Mouse (Mus musculus) forebrain, embryonic 13.5 days (tissue): ENCODE results near the gene Olig2. TPM values are rescaled to one million over a fixed set of nuclear protein-coding genes. Genes with fewer than 3 reads are reported as not detected.

ENCODE experiments used
- ATAC-seq: fragments of 200-750 bp; cut with Nextera tagmentation; 2 replicates; pipeline ENCODE4 v1.8.0; 2017
- H3K27ac ChIP-seq: fragments of 300-500 bp; sonication (generic); 2 replicates; pipeline ENCODE4 v1.5.1; 2015; ENCODE audit warnings: inconsistent platforms, mild to moderate bottlenecking, moderate library complexity
- H3K27me3 ChIP-seq: fragments of 300-500 bp; sonication (generic); 2 replicates; pipeline ENCODE4 v1.6.1; 2015; ENCODE audit warnings: mild to moderate bottlenecking, inconsistent platforms
- H3K36me3 ChIP-seq: fragments of 300-500 bp; sonication (generic); 2 replicates; pipeline ENCODE4 v1.6.1; 2015; ENCODE audit warnings: mild to moderate bottlenecking, inconsistent platforms; ENCODE audit not compliant: poor library complexity, severe bottlenecking
- H3K4me1 ChIP-seq: fragments of 300-500 bp; sonication (generic); 2 replicates; pipeline ENCODE4 v1.6.1; 2015; ENCODE audit warnings: inconsistent platforms
- H3K4me2 ChIP-seq: fragments of 300-500 bp; sonication (generic); 2 replicates; pipeline ENCODE4 v1.6.1; 2015; ENCODE audit warnings: inconsistent platforms, mild to moderate bottlenecking, moderate library complexity
- H3K4me3 ChIP-seq: fragments of 300-500 bp; sonication (generic); 2 replicates; pipeline ENCODE4 v1.5.1; 2015; ENCODE audit warnings: mild to moderate bottlenecking, inconsistent platforms
- H3K9ac ChIP-seq: fragments of 300-500 bp; sonication (generic); 2 replicates; pipeline ENCODE4 v1.6.1; 2015; ENCODE audit warnings: mild to moderate bottlenecking, inconsistent platforms
- H3K9me3 ChIP-seq: fragments of 300-500 bp; sonication (generic); replicated peaks from 2 replicates; pipeline ENCODE4 v1.6.1; 2016; ENCODE audit warnings: inconsistent platforms
- WGBS: fragments of 180-500 bp; shearing (Covaris S2); methylation state at CpG from one replicate; pipeline ENCODE4 v1.1.7; 2015; 5-methylcytosine and 5-hydroxymethylcytosine counted together
- polyA plus RNA-seq: library from polyadenylated mRNA; unstranded; fragments of >200 nt; fragmentation: Nextera tagmentation; extraction: Ambion mirVana; gene quantifications from 2 replicates; pipeline ENCODE4 v1.2.1, GENCODE M21; 2015

The Olig2 gene
- 6.3 and 8.4 TPM in 2 replicates for polyA plus RNA-seq

- peak; percentile 94 for ATAC-seq
- Histone ChIP-seq H3K27ac (no peak within 1 kb of the TSS; the same call in 1 of the 2 replicates), H3K9ac (peak within 1 kb of the TSS; percentile 76), H3K4me2 (peak within 1 kb of the TSS; percentile 66), H3K9me3 (no peaks in the 10 kb centered on the region), H3K4me3 (peak within 1 kb of the TSS; percentile 50), H3K4me1 (peaks cover 96% of the 10 kb centered on the region), H3K27me3 (peaks cover 99% of the 10 kb centered on the region), H3K36me3 (no peaks in the 10 kb centered on the region)
- under 1% methylated on average over 53 of the region's 53 CpGs for WGBS
These were observed at the start of gene Olig2 for GRCm38 (mm10) chr16:91225233-91226037. Olig2 (plus strand) TSS chr16:91225457.

GRCm38 (mm10) chr16:91175892-91176291 is 49.4 kb upstream of the Olig2 start:
- Histone ChIP-seq H3K36me3 (no peaks in the 10 kb centered on the region), H3K27ac (no peak overlapping the region), H3K4me2 (no peak overlapping the region), H3K9me3 (no peaks in the 10 kb centered on the region), H3K4me3 (no peak overlapping the region), H3K27me3 (peaks cover 65% of the 10 kb centered on the region), H3K9ac (no peak overlapping the region), H3K4me1 (peaks cover 56% of the 10 kb centered on the region)
- peak; percentile 55; the same call in 1 of the 2 replicates for ATAC-seq
- 24% methylated on average over 8 of the region's 8 CpGs for WGBS

GRCm38 (mm10) chr16:91187046-91187445 is 38.2 kb upstream of the Olig2 start:
- no peak overlapping the region for H3K4me3 ChIP-seq
- no peak overlapping the region for H3K27ac ChIP-seq
- no peaks in the 10 kb centered on the region for H3K36me3 ChIP-seq
- no peak overlapping the region for H3K9ac ChIP-seq
- H3K4me2 ChIP-seq = no peak overlapping the region
- no peak for ATAC-seq
- peaks cover 5% of the 10 kb centered on the region; the same call in 1 of the 2 replicates for H3K9me3 ChIP-seq
- peaks cover 87% of the 10 kb centered on the region for H3K27me3 ChIP-seq
- WGBS = 63% methylated on average over 8 of the region's 8 CpGs
- H3K4me1 ChIP-seq = peaks cover 13% of the 10 kb centered on the region

- Histone ChIP-seq H3K9ac (no peak overlapping the region), H3K9me3 (peaks cover 5% of the 10 kb centered on the region; the same call in 1 of the 2 replicates), H3K27ac (no peak overlapping the region), H3K4me3 (no peak overlapping the region), H3K4me1 (peaks cover 19% of the 10 kb centered on the region), H3K27me3 (peaks cover 84% of the 10 kb centered on the region), H3K36me3 (no peaks in the 10 kb centered on the region), H3K4me2 (no peak overlapping the region)
- no peak for ATAC-seq
- 59% methylated on average over 10 of the region's 10 CpGs for WGBS
These were observed 37.6 kb upstream of the Olig2 start for GRCm38 (mm10) chr16:91187662-91188061.

- Histone ChIP-seq H3K4me3 (no peak overlapping the region), H3K27ac (no peak overlapping the region), H3K4me2 (no peak overlapping the region), H3K9me3 (peaks cover 5% of the 10 kb centered on the region; the same call in 1 of the 2 replicates), H3K4me1 (peaks cover 25% of the 10 kb centered on the region), H3K36me3 (no peaks in the 10 kb centered on the region), H3K27me3 (peaks cover 81% of the 10 kb centered on the region), H3K9ac (no peak overlapping the region)
- no peak for ATAC-seq
- WGBS = 96% methylated on average over 12 of the region's 12 CpGs
These were observed 37.0 kb upstream of the Olig2 start for GRCm38 (mm10) chr16:91188304-91188703.

- Histone ChIP-seq H3K9me3 (peaks cover 5% of the 10 kb centered on the region; the same call in 1 of the 2 replicates), H3K27me3 (peaks cover 77% of the 10 kb centered on the region), H3K4me2 (no peak overlapping the region), H3K27ac (no peak overlapping the region), H3K36me3 (no peaks in the 10 kb centered on the region), H3K4me1 (peaks cover 29% of the 10 kb centered on the region), H3K4me3 (no peak overlapping the region), H3K9ac (no peak overlapping the region)
- WGBS = 63% methylated on average over 6 of the region's 6 CpGs
- ATAC-seq = no peak; the same call in 1 of the 2 replicates
These were observed 34.0 kb upstream of the Olig2 start for GRCm38 (mm10) chr16:91191233-91191632.

- Histone ChIP-seq H3K36me3 (no peaks in the 10 kb centered on the region), H3K4me3 (no peak overlapping the region), H3K4me2 (no peak overlapping the region), H3K4me1 (peaks cover 29% of the 10 kb centered on the region), H3K27me3 (peaks cover 72% of the 10 kb centered on the region), H3K9me3 (peaks cover 6% of the 10 kb centered on the region; the same call in 1 of the 2 replicates), H3K27ac (peak overlapping the region; percentile 20), H3K9ac (no peak overlapping the region)
- WGBS = 33% methylated on average over 9 of the region's 9 CpGs
- ATAC-seq = peak; percentile 64; the same call in 1 of the 2 replicates
These were observed 33.5 kb upstream of the Olig2 start for GRCm38 (mm10) chr16:91191663-91192237.

GRCm38 (mm10) chr16:91192672-91193354 is 32.4 kb upstream of the Olig2 start:
- H3K27ac ChIP-seq = no peak overlapping the region
- H3K4me2 ChIP-seq = peak overlapping the region; percentile 27
- peaks cover 14% of the 10 kb centered on the region for H3K9me3 ChIP-seq
- no peak overlapping the region for H3K4me3 ChIP-seq
- H3K27me3 ChIP-seq = peaks cover 64% of the 10 kb centered on the region
- 5% methylated on average over 15 of the region's 15 CpGs for WGBS
- H3K9ac ChIP-seq = no peak overlapping the region
- peaks cover 25% of the 10 kb centered on the region for H3K4me1 ChIP-seq
- no peaks in the 10 kb centered on the region for H3K36me3 ChIP-seq
- peak; percentile 55 for ATAC-seq

- Histone ChIP-seq H3K36me3 (no peaks in the 10 kb centered on the region), H3K4me1 (no peaks in the 10 kb centered on the region), H3K4me3 (no peak overlapping the region), H3K27ac (no peak overlapping the region), H3K27me3 (peaks cover 23% of the 10 kb centered on the region), H3K9ac (no peak overlapping the region), H3K4me2 (no peak overlapping the region), H3K9me3 (peaks cover 10% of the 10 kb centered on the region)
- ATAC-seq = no peak
- WGBS = 96% methylated on average over 7 of the region's 7 CpGs
These were observed 25.4 kb upstream of the Olig2 start for GRCm38 (mm10) chr16:91199815-91200214.

- H3K9me3 ChIP-seq = no peaks in the 10 kb centered on the region; the same call in 1 of the 2 replicates
- no peak for ATAC-seq
- H3K27me3 ChIP-seq = peaks cover 41% of the 10 kb centered on the region
- H3K4me1 ChIP-seq = peaks cover 12% of the 10 kb centered on the region
- no peak overlapping the region for H3K27ac ChIP-seq
- H3K4me3 ChIP-seq = no peak overlapping the region
- H3K4me2 ChIP-seq = no peak overlapping the region
- 91% methylated on average over 3 of the region's 3 CpGs for WGBS
- no peak overlapping the region for H3K9ac ChIP-seq
- no peaks in the 10 kb centered on the region for H3K36me3 ChIP-seq
These were observed 22.3 kb upstream of the Olig2 start for GRCm38 (mm10) chr16:91202989-91203388.

GRCm38 (mm10) chr16:91206371-91206770 is 18.9 kb upstream of the Olig2 start:
- H3K27ac ChIP-seq = no peak overlapping the region
- no peak overlapping the region for H3K4me3 ChIP-seq
- peaks cover 51% of the 10 kb centered on the region for H3K27me3 ChIP-seq
- peaks cover 27% of the 10 kb centered on the region for H3K4me1 ChIP-seq
- no peaks in the 10 kb centered on the region for H3K36me3 ChIP-seq
- H3K4me2 ChIP-seq = no peak overlapping the region
- no peak for ATAC-seq
- no peak overlapping the region; the same call in 1 of the 2 replicates for H3K9ac ChIP-seq
- 21% methylated on average over 1 of the region's 1 CpGs for WGBS
- no peaks in the 10 kb centered on the region; the same call in 1 of the 2 replicates for H3K9me3 ChIP-seq

GRCm38 (mm10) chr16:91217077-91217476 is 8.2 kb upstream of the Olig2 start:
- H3K4me2 ChIP-seq = no peak overlapping the region
- H3K4me3 ChIP-seq = no peak overlapping the region
- ATAC-seq = no peak
- H3K27me3 ChIP-seq = peaks cover 97% of the 10 kb centered on the region
- 44% methylated on average over 6 of the region's 6 CpGs for WGBS
- no peaks in the 10 kb centered on the region for H3K36me3 ChIP-seq
- peaks cover 4% of the 10 kb centered on the region; the same call in 1 of the 2 replicates for H3K9me3 ChIP-seq
- peaks cover 27% of the 10 kb centered on the region for H3K4me1 ChIP-seq
- H3K9ac ChIP-seq = no peak overlapping the region
- no peak overlapping the region for H3K27ac ChIP-seq
